Mouse (Mus musculus) myocyte (in vitro differentiated cells): ENCODE results near the gene Igf2. TPM values are rescaled to one million over a fixed set of nuclear protein-coding genes. Genes with fewer than 3 reads are reported as not detected.

Experiments used
- H3K27me3 ChIP-seq: one replicate; pipeline ENCODE4 v1.6.1; 2011; ENCODE audit not compliant: control insufficient read depth, insufficient read depth, insufficient read length
- H3K36me3 ChIP-seq: one replicate; pipeline ENCODE4 v1.6.1; 2011; ENCODE audit not compliant: control insufficient read depth, insufficient read depth
- H3K4me2 ChIP-seq: one replicate; pipeline ENCODE4 v1.6.1; 2011; ENCODE audit warnings: low read depth, control low read depth
- H3K4me3 ChIP-seq: one replicate; pipeline ENCODE4 v1.5.1; 2011; ENCODE audit warnings: mild to moderate bottlenecking, control low read depth, moderate library complexity
- H3K79me2 ChIP-seq: one replicate; pipeline ENCODE4 v1.6.1; 2011; ENCODE audit not compliant: control insufficient read depth, insufficient read depth
- H3ac ChIP-seq: one replicate; pipeline ENCODE4 v1.6.1; 2011; ENCODE audit not compliant: control insufficient read depth, insufficient read length
- CEBPB ChIP-seq: IDR thresholded peaks from 2 replicates; pipeline ENCODE4 v1.6.1; 2011; ENCODE audit warnings: mild to moderate bottlenecking, moderate library complexity; ENCODE audit not compliant: poor library complexity, insufficient read depth, severe bottlenecking
- E2F4 ChIP-seq: IDR thresholded peaks from one replicate; pipeline ENCODE4 v1.6.1; 2011; ENCODE audit warnings: mild to moderate bottlenecking, control low read depth, moderate library complexity; ENCODE audit not compliant: insufficient read depth
- MAX ChIP-seq: IDR thresholded peaks from one replicate; pipeline ENCODE4 v1.6.1; 2011; ENCODE audit warnings: low read depth, mild to moderate bottlenecking, control low read depth
- MYOD1 ChIP-seq, 3 experiments: IDR thresholded peaks; one replicate each; pipeline ENCODE4 v1.6.1; 2011; ENCODE audit warnings: control low read depth in 2 of 3, low read depth in 2 of 3, mild to moderate bottlenecking in 2 of 3, moderate library complexity in 1 of 3; ENCODE audit not compliant: insufficient read length in 2 of 3, control insufficient read depth in 1 of 3
- MYOG ChIP-seq, 3 experiments: IDR thresholded peaks; one replicate each; pipeline ENCODE4 v1.6.1; 2011; ENCODE audit warnings: control low read depth in 2 of 3, low read depth in 2 of 3, mild to moderate bottlenecking in 2 of 3; ENCODE audit not compliant: insufficient read length in 2 of 3, control insufficient read depth in 1 of 3, insufficient read depth in 1 of 3
- POLR2A ChIP-seq: IDR thresholded peaks from one replicate; pipeline ENCODE4 v1.6.1; 2011; ENCODE audit warnings: low read depth, mild to moderate bottlenecking, control low read depth, moderate library complexity; ENCODE audit not compliant: insufficient read length
- POLR2AphosphoS2 ChIP-seq: IDR thresholded peaks from one replicate; pipeline ENCODE4 v1.6.1; 2011; ENCODE audit warnings: low read depth, control low read depth; ENCODE audit not compliant: insufficient read length
- REST ChIP-seq: IDR thresholded peaks from one replicate; pipeline ENCODE4 v1.6.1; 2011; ENCODE audit warnings: mild to moderate bottlenecking, control low read depth, moderate library complexity; ENCODE audit not compliant: insufficient read depth, insufficient read length
- SRF ChIP-seq: IDR thresholded peaks from one replicate; pipeline ENCODE4 v1.6.1; 2011; ENCODE audit warnings: low read depth; ENCODE audit not compliant: control insufficient read depth, insufficient read length
- TCF12 ChIP-seq: IDR thresholded peaks from one replicate; pipeline ENCODE4 v1.6.1; 2011; ENCODE audit warnings: mild to moderate bottlenecking, control low read depth; ENCODE audit not compliant: poor library complexity, insufficient read depth, severe bottlenecking
- TCF3 ChIP-seq: IDR thresholded peaks from one replicate; pipeline ENCODE4 v1.6.1; 2011; ENCODE audit warnings: low read depth, control low read depth; ENCODE audit not compliant: insufficient read length
- USF1 ChIP-seq: IDR thresholded peaks from one replicate; pipeline ENCODE4 v1.6.1; 2011; ENCODE audit warnings: low read depth, mild to moderate bottlenecking, control low read depth, moderate library complexity
- polyA plus RNA-seq: library from polyadenylated mRNA; unstranded; fragments of >200 nt; fragmentation: generic; extraction: Trizol; gene quantifications from one replicate; pipeline ENCODE4 v1.2.1, GENCODE M21; 2012; ENCODE audit warnings: missing spikeins

The Igf2 gene
- polyA plus RNA-seq, 1 experiment, result 331 TPM

- Histone ChIP-seq H3ac (no peak overlapping the region), H3K36me3 (no peaks in the 10 kb centered on the region), H3K79me2 (no peaks in the 10 kb centered on the region), H3K27me3 (peaks cover 16% of the 10 kb centered on the region), H3K4me2 (no peak overlapping the region), H3K4me3 (no peak overlapping the region)
- TF ChIP-seq REST (no peak), SRF (no peak), USF1 (no peak), TCF3 (no peak), MYOD1 (IDR thresholded peaks at IDR 0.05; ENCODE audit: control insufficient read depth in 1 of 3, insufficient read length in 2 of 3, low read depth in 2 of 3) (no peak), TCF12 (no peak), MAX (no peak), E2F4 (no peak), MYOG (IDR thresholded peaks at IDR 0.05; ENCODE audit: control insufficient read depth in 1 of 3, insufficient read depth in 1 of 3, insufficient read length in 2 of 3, low read depth in 2 of 3) (no peak), CEBPB (no peak), POLR2AphosphoS2 (no peak), POLR2A (no peak)
Observed at GRCm38 (mm10) chr7:142664465-142665029, 2.1 kb downstream of the Igf2 start.

- H3K36me3 ChIP-seq, result no peaks in the 10 kb centered on the region
- H3ac ChIP-seq, result no peak overlapping the region
- no peaks in the 10 kb centered on the region for H3K79me2 ChIP-seq
- H3K4me3 ChIP-seq, result no peak overlapping the region
- TF ChIP-seq MYOG (IDR thresholded peaks at IDR 0.05; ENCODE audit: control insufficient read depth in 1 of 3, insufficient read depth in 1 of 3, insufficient read length in 2 of 3, low read depth in 2 of 3), result no peak
- TF ChIP-seq MYOD1 (IDR thresholded peaks at IDR 0.05; ENCODE audit: control insufficient read depth in 1 of 3, insufficient read length in 2 of 3, low read depth in 2 of 3), result no peak
- no peak for TF ChIP-seq TCF3
- no peak for TF ChIP-seq CEBPB
- TF ChIP-seq TCF12, result no peak
- no peak for TF ChIP-seq MAX
- no peak for TF ChIP-seq E2F4
- TF ChIP-seq SRF, result no peak
- no peak for TF ChIP-seq POLR2AphosphoS2
- no peak for TF ChIP-seq USF1
- peaks cover 18% of the 10 kb centered on the region for H3K27me3 ChIP-seq
- no peak overlapping the region for H3K4me2 ChIP-seq
Observed at GRCm38 (mm10) chr7:142663931-142664421, 2.6 kb downstream of the Igf2 start.

GRCm38 (mm10) chr7:142663151-142663550 lies 3.5 kb downstream of the Igf2 start:
- Histone ChIP-seq H3K79me2 (no peaks in the 10 kb centered on the region), H3K27me3 (peaks cover 26% of the 10 kb centered on the region), H3ac (no peak overlapping the region), H3K4me3 (no peak overlapping the region), H3K36me3 (no peaks in the 10 kb centered on the region), H3K4me2 (no peak overlapping the region)
- TF ChIP-seq MYOD1 (IDR thresholded peaks at IDR 0.05; ENCODE audit: control insufficient read depth in 1 of 3, insufficient read length in 2 of 3, low read depth in 2 of 3) (no peak), MAX (no peak), TCF3 (no peak), POLR2A (no peak), E2F4 (no peak), CEBPB (no peak), REST (no peak), SRF (no peak), MYOG (IDR thresholded peaks at IDR 0.05; ENCODE audit: control insufficient read depth in 1 of 3, insufficient read depth in 1 of 3, insufficient read length in 2 of 3, low read depth in 2 of 3) (no peak), POLR2AphosphoS2 (no peak), USF1 (no peak), TCF12 (no peak)

GRCm38 (mm10) chr7:142661811-142662210 lies 4.8 kb downstream of the Igf2 start:
- no peaks in the 10 kb centered on the region for H3K36me3 ChIP-seq
- TF ChIP-seq TCF12, result no peak
- no peak for TF ChIP-seq SRF
- no peak for TF ChIP-seq USF1
- no peak for TF ChIP-seq MAX
- TF ChIP-seq POLR2A, result no peak
- TF ChIP-seq REST, result no peak
- TF ChIP-seq MYOD1 (IDR thresholded peaks at IDR 0.05; ENCODE audit: control insufficient read depth in 1 of 3, insufficient read length in 2 of 3, low read depth in 2 of 3), result no peak
- no peak for TF ChIP-seq E2F4
- TF ChIP-seq MYOG (IDR thresholded peaks at IDR 0.05; ENCODE audit: control insufficient read depth in 1 of 3, insufficient read depth in 1 of 3, insufficient read length in 2 of 3, low read depth in 2 of 3), result no peak
- no peak overlapping the region for H3ac ChIP-seq
- H3K4me2 ChIP-seq, result no peak overlapping the region
- peaks cover 27% of the 10 kb centered on the region for H3K27me3 ChIP-seq
- H3K79me2 ChIP-seq, result no peaks in the 10 kb centered on the region
- H3K4me3 ChIP-seq, result no peak overlapping the region

- TF ChIP-seq POLR2AphosphoS2, result no peak
- TF ChIP-seq MAX, result no peak
- no peak for TF ChIP-seq E2F4
- TF ChIP-seq TCF3, result no peak
- TF ChIP-seq USF1, result no peak
- TF ChIP-seq MYOG (IDR thresholded peaks at IDR 0.05; ENCODE audit: control insufficient read depth in 1 of 3, insufficient read depth in 1 of 3, insufficient read length in 2 of 3, low read depth in 2 of 3), result no peak
- no peak for TF ChIP-seq CEBPB
- no peak for TF ChIP-seq SRF
- no peak for TF ChIP-seq POLR2A
- no peak for TF ChIP-seq REST
- TF ChIP-seq TCF12, result no peak
- no peak for TF ChIP-seq MYOD1 (IDR thresholded peaks at IDR 0.05; ENCODE audit: control insufficient read depth in 1 of 3, insufficient read length in 2 of 3, low read depth in 2 of 3)
- Histone ChIP-seq H3K4me2 (no peak overlapping the region), H3K4me3 (no peak overlapping the region), H3K27me3 (peaks cover 27% of the 10 kb centered on the region), H3K79me2 (no peaks in the 10 kb centered on the region), H3K36me3 (no peaks in the 10 kb centered on the region), H3ac (no peak overlapping the region)
Observed at GRCm38 (mm10) chr7:142661046-142661445, 5.6 kb downstream of the Igf2 start.
